ENCODE assay signal across 7 mouse cellular contexts in the genomic region with DNA sequence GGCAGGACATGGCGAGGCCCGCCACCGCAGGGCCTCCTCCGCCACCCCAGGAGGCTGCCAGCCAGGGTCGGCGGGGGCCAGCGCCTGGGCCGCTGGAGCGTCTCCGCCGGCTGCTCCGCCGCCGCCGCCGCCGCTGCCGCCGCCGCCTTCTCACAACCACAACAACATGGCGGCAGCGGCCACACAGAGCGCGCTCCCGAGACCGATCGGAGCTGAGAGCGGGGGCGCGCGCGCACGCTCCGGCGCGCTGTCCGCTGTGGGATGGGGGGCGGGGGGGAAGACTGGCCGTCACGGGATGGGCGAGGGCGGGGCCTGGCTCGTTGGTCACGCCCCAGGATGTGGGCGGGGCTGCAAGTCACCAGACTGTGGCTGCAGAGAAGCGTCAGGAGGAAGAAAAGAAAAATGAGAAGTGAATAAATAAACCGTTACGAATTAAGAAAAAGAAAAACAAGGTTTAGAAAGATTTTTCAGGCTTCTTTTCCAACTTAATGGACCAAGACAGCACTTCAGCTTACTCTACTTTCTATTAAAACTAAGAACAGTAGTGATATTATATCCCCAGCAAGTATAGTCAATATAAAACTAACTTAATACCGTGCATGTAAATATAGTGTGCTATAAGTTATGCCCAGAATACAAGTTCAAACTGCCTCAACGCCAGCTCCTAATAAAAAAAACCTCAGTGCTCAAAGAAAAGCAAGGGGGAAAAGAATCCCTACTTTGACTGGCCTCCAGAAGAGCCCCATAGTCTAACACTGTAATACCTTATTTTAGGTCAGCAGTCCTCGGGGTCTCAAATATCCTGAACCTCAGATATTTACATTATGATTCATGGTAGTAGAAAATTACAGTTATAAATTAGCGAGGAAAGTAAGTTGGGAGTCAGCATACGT. TPM values are rescaled to one million over a fixed set of nuclear protein-coding genes. Genes with fewer than 3 reads are reported as not detected.
A peak's percentile ranks its signal among the peaks of the same experiment; 100 is the strongest.
DNase-seq lines count a peak whose midpoint lies in the region; ATAC-seq lines count a peak whose summit lies in the region.

A gene (minus strand): TSS at position 256 of the 893 bp plus-strand sequence.

- DNase-seq in adrenal gland, adult 2 months: peak; percentile 98
- peak; percentile 94 for DNase-seq in embryo, embryonic 11.5 days (ENCODE audit: low read depth, low spot score)
- DNase-seq in gastrocnemius, postnatal 4 days (ENCODE audit: low spot score in 2 of 2): peak; percentile 95 to 97
- peak; percentile 89 to 91 for DNase-seq in left cerebral cortex, postnatal 36 days (ENCODE audit: low spot score in 2 of 2)
- peak; percentile 100 for DNase-seq in midbrain, embryonic 11.5 days (ENCODE audit: low spot score, missing footprints)
- DNase-seq in skeletal muscle tissue, adult 2 months (ENCODE audit: low read depth, low spot score): peak; percentile 95

- H3K4me3 ChIP-seq in intestine, embryonic 16.5 days (ENCODE audit: low read length): peak within 1 kb of the TSS; percentile 98
- H3K4me3 ChIP-seq in midbrain, embryonic 11.5 days (ENCODE audit: low read depth, low read length): peak within 1 kb of the TSS; percentile 93

- 3% methylated on average over 51 of the region's 53 CpGs for WGBS in intestine, embryonic 16.5 days
- 7% methylated on average over 37 of the region's 53 CpGs for WGBS in midbrain, embryonic 11.5 days

- H3K4me2 ChIP-seq in intestine, embryonic 16.5 days (ENCODE audit: low read depth, low read length): peak within 1 kb of the TSS; percentile 67
- peak within 1 kb of the TSS; percentile 44 for H3K4me2 ChIP-seq in midbrain, embryonic 11.5 days

- ATAC-seq in intestine, embryonic 16.5 days: peak; percentile 95
- ATAC-seq in midbrain, embryonic 11.5 days (ENCODE audit: low FRiP score): peak; percentile 94

- no peaks in the 10 kb centered on the region for H3K9me3 ChIP-seq in intestine, embryonic 16.5 days (ENCODE audit: control insufficient read depth, low read length)
- no peaks in the 10 kb centered on the region for H3K9me3 ChIP-seq in midbrain, embryonic 11.5 days (ENCODE audit: control insufficient read depth, low read length)

- H3K4me1 ChIP-seq in intestine, embryonic 16.5 days (ENCODE audit: control insufficient read depth, insufficient read depth, low read length): peaks cover 8% of the 10 kb centered on the region
- peaks cover 12% of the 10 kb centered on the region for H3K4me1 ChIP-seq in midbrain, embryonic 11.5 days (ENCODE audit: control insufficient read depth, insufficient read depth, low read length)

- intact Hi-C loops in left cerebral cortex, postnatal 36 days (cut with DNase I): loop anchor here (5.0 kb wide), 1 partner anchor 48 kb away; no protein-coding TSS in a partner anchor

- no peaks in the 10 kb centered on the region for H3K27me3 ChIP-seq in intestine, embryonic 16.5 days (replicated peaks; ENCODE audit: control insufficient read depth, insufficient read depth, low read length)
- H3K27me3 ChIP-seq in midbrain, embryonic 11.5 days (ENCODE audit: control insufficient read depth, insufficient read depth, low read length): no peaks in the 10 kb centered on the region

- peak within 1 kb of the TSS; percentile 99 for H3K9ac ChIP-seq in intestine, embryonic 16.5 days (ENCODE audit: low read depth, low read length)
- H3K9ac ChIP-seq in midbrain, embryonic 11.5 days (ENCODE audit: low read length): peak within 1 kb of the TSS; percentile 83

- peak within 1 kb of the TSS; percentile 93 for H3K27ac ChIP-seq in intestine, embryonic 16.5 days (ENCODE audit: low read length)
- H3K27ac ChIP-seq in midbrain, embryonic 11.5 days (ENCODE audit: low read depth, low read length): peak within 1 kb of the TSS; percentile 73

- H3K36me3 ChIP-seq in intestine, embryonic 16.5 days (ENCODE audit: control insufficient read depth, insufficient read depth, low read length): no peaks in the 10 kb centered on the region
- no peaks in the 10 kb centered on the region for H3K36me3 ChIP-seq in midbrain, embryonic 11.5 days (ENCODE audit: control insufficient read depth, insufficient read depth, low read length)

RNA-seq across cellular contexts. Expression of the gene that starts here (rescaled TPM):
- total RNA-seq in adrenal gland, adult 2 months (2021): 10 to 100 TPM; 55.5 to 56.6 TPM
- polyA plus RNA-seq in adrenal gland, adult 2 months (2012; rRNA removed): 23.0 and 31.6 TPM in 2 replicates
- 10 to 100 TPM; 62.9 to 68.7 TPM for total RNA-seq in gastrocnemius, postnatal 4 days (2021)
- 15.4 and 18.5 TPM in 2 replicates for polyA plus RNA-seq in intestine, embryonic 16.5 days (2015; fragmentation: Nextera tagmentation; extraction: Ambion mirVana)
- 10 to 100 TPM; 69.0 to 73.5 TPM for total RNA-seq in left cerebral cortex, postnatal 36 days (2021)
- 28.6 and 32.5 TPM in 2 replicates for polyA plus RNA-seq in midbrain, embryonic 11.5 days (2014; fragmentation: Nextera tagmentation; extraction: Ambion mirVana)

Comparison
In these comparisons a context has a peak if more than half of its experiments do, and no peak if none do; other contexts are left out.
1. Peak in every context shown above with its lines: DNase-seq, ATAC-seq, H3K4me3 ChIP-seq and H3K27ac ChIP-seq.